Mouse (Mus musculus): ENCODE results near the gene Rab36.

GRCm38 (mm10) chr10:75068624-75069328, 31.9 kb downstream of the Rab36 start:
- TF ChIP-seq CTCF (IDR thresholded peaks at IDR 0.05; ENCODE audit: low read depth) (no peak), EP300 (optimal IDR thresholded peaks at IDR 0.05) (no peak)

Data from stomach, postnatal 0 days (tissue).